28 mouse cellular contexts compared by ENCODE assay signal in genomic region chr9:15064176-15064575, GRCm38 (mm10). TPM values are rescaled to one million over a fixed set of nuclear protein-coding genes. Genes with fewer than 3 reads are reported as not detected.
DNase-seq lines count a peak whose midpoint lies in the region; ATAC-seq lines count a peak whose summit lies in the region.
"Had no signal": no experiment of that assay in that cellular context is flagged by ENCODE, and none has a peak within 500 bp of the region (broad histone marks: within the 10 kb centered on the region; RNA-seq: fewer than 3 reads in every experiment).

No protein-coding gene starts in this region.

- H3K36me3 ChIP-seq in liver, embryonic 16.5 days (ENCODE audit: control insufficient read depth, insufficient read depth), result no peaks in the 10 kb centered on the region
- H3K36me3 ChIP-seq in liver, embryonic 11.5 days (ENCODE audit: control insufficient read depth, insufficient read depth, low read length), result no peaks in the 10 kb centered on the region
- no peaks in the 10 kb centered on the region for H3K36me3 ChIP-seq in intestine, embryonic 14.5 days (ENCODE audit: control insufficient read depth, insufficient read depth, low read length)
- no peaks in the 10 kb centered on the region for H3K36me3 ChIP-seq in midbrain, embryonic 11.5 days (ENCODE audit: control insufficient read depth, insufficient read depth, low read length)
- H3K36me3 ChIP-seq: embryonic facial prominence, embryonic 15.5 days; limb, embryonic 15.5 days; lung, embryonic 15.5 days; midbrain, embryonic 15.5 days; neural tube, embryonic 13.5 days had no signal

- ATAC-seq in liver, embryonic 16.5 days (ENCODE audit: low read depth), result peak; percentile 30; the same call in 1 of the 2 replicates
- no peak for ATAC-seq in liver, embryonic 11.5 days (replicated peaks; ENCODE audit: low FRiP score)
- peak; percentile 41; the same call in 1 of the 2 replicates for ATAC-seq in intestine, embryonic 14.5 days (replicated peaks; ENCODE audit: low FRiP score, low TSS enrichment, low read depth)
- no peak for ATAC-seq in megakaryocyte progenitor cell, adult 5-6 weeks (replicated peaks; ENCODE audit: poor library complexity)
- no peak for ATAC-seq in midbrain, embryonic 11.5 days (ENCODE audit: low FRiP score)
- ATAC-seq: forebrain, embryonic 14.5 days; midbrain, embryonic 15.5 days had no signal

- no peaks in the 10 kb centered on the region for H3K4me1 ChIP-seq in liver, embryonic 16.5 days (ENCODE audit: control insufficient read depth, low read depth, low read length)
- peaks cover 3% of the 10 kb centered on the region; the same call in 1 of the 2 replicates for H3K4me1 ChIP-seq in liver, embryonic 11.5 days (replicated peaks; ENCODE audit: control insufficient read depth, insufficient read depth, low read length)
- no peaks in the 10 kb centered on the region for H3K4me1 ChIP-seq in intestine, embryonic 14.5 days (replicated peaks; ENCODE audit: control insufficient read depth, insufficient read depth, low read length)
- H3K4me1 ChIP-seq in midbrain, embryonic 11.5 days (ENCODE audit: control insufficient read depth, insufficient read depth, low read length), result no peaks in the 10 kb centered on the region
- H3K4me1 ChIP-seq: limb, embryonic 15.5 days; lung, embryonic 15.5 days; midbrain, embryonic 15.5 days; neural tube, embryonic 13.5 days had no signal

- no peak overlapping the region for H3K27ac ChIP-seq in liver, embryonic 16.5 days (ENCODE audit: low read length)
- H3K27ac ChIP-seq in liver, embryonic 11.5 days (ENCODE audit: low read depth, low read length), result no peak overlapping the region
- no peak overlapping the region for H3K27ac ChIP-seq in intestine, embryonic 14.5 days (ENCODE audit: low read depth)
- no peak overlapping the region for H3K27ac ChIP-seq in midbrain, embryonic 11.5 days (ENCODE audit: low read depth, low read length)
- H3K27ac ChIP-seq: embryonic facial prominence, embryonic 15.5 days; gastrocnemius, adult 2 months; limb, embryonic 15.5 days; lung, embryonic 15.5 days; midbrain, embryonic 15.5 days; neural tube, embryonic 13.5 days had no signal

- H3K4me2 ChIP-seq in liver, embryonic 16.5 days (ENCODE audit: low read depth, low read length), result no peak overlapping the region
- H3K4me2 ChIP-seq in liver, embryonic 11.5 days, result no peak overlapping the region
- no peak overlapping the region for H3K4me2 ChIP-seq in intestine, embryonic 14.5 days (ENCODE audit: low read length)
- H3K4me2 ChIP-seq in midbrain, embryonic 11.5 days, result no peak overlapping the region
- H3K4me2 ChIP-seq: embryonic facial prominence, embryonic 15.5 days; limb, embryonic 15.5 days; lung, embryonic 15.5 days; midbrain, embryonic 15.5 days; neural tube, embryonic 13.5 days had no signal

- no peak for DNase-seq in liver, embryonic 11.5 days (ENCODE audit: low spot score)
- no peak for DNase-seq in intestine, embryonic 14.5 days (ENCODE audit: low spot score)
- peak; percentile 62 for DNase-seq in naive thymus-derived CD4-positive, alpha-beta T cell, adult 2 months (ENCODE audit: low read depth)
- no peak for DNase-seq in heart, postnatal 4 days
- DNase-seq in midbrain, embryonic 11.5 days (ENCODE audit: low spot score, missing footprints), result no peak
- DNase-seq: adrenal gland, postnatal 14 days; cerebellum, adult 8-10 months; cerebellum, postnatal 36 days; embryo, embryonic 11 days; gastrocnemius, adult 2 months; kidney, adult 18-20 months; kidney, postnatal 4 days; left cerebral cortex, postnatal 4 days; lung, postnatal 36 days; right cerebral cortex, adult 18-20 months had no signal

- WGBS in liver, embryonic 16.5 days (ENCODE audit: insufficient replicate concordance), result 14% methylated on average over 1 of the region's 1 CpGs
- WGBS in liver, embryonic 11.5 days, result 22% methylated on average over 1 of the region's 1 CpGs
- 0% methylated on average over 1 of the region's 1 CpGs for WGBS in intestine, embryonic 14.5 days
- 26% methylated on average over 1 of the region's 1 CpGs for WGBS in midbrain, embryonic 11.5 days

- H3K4me3 ChIP-seq in liver, embryonic 16.5 days (ENCODE audit: low read depth, low read length), result no peak overlapping the region
- no peak overlapping the region for H3K4me3 ChIP-seq in liver, embryonic 11.5 days (ENCODE audit: low read depth, low read length)
- H3K4me3 ChIP-seq in intestine, embryonic 14.5 days (ENCODE audit: low read depth, low read length), result no peak overlapping the region
- H3K4me3 ChIP-seq in midbrain, embryonic 11.5 days (ENCODE audit: low read depth, low read length), result no peak overlapping the region
- H3K4me3 ChIP-seq: embryonic facial prominence, embryonic 15.5 days; gastrocnemius, adult 2 months; limb, embryonic 15.5 days; lung, embryonic 15.5 days; midbrain, embryonic 15.5 days; neural tube, embryonic 13.5 days had no signal

- no peaks in the 10 kb centered on the region for H3K27me3 ChIP-seq in liver, embryonic 16.5 days (ENCODE audit: control insufficient read depth, insufficient read depth, low read depth, low read length)
- H3K27me3 ChIP-seq in liver, embryonic 11.5 days (replicated peaks; ENCODE audit: control insufficient read depth, insufficient read depth, low read length), result no peaks in the 10 kb centered on the region
- H3K27me3 ChIP-seq in intestine, embryonic 14.5 days (replicated peaks; ENCODE audit: control insufficient read depth, insufficient read depth, low read length), result no peaks in the 10 kb centered on the region
- H3K27me3 ChIP-seq in midbrain, embryonic 11.5 days (ENCODE audit: control insufficient read depth, insufficient read depth, low read length), result no peaks in the 10 kb centered on the region
- H3K27me3 ChIP-seq: embryonic facial prominence, embryonic 15.5 days; limb, embryonic 15.5 days; lung, embryonic 15.5 days; midbrain, embryonic 15.5 days; neural tube, embryonic 13.5 days had no signal

- H3K9me3 ChIP-seq in liver, embryonic 16.5 days (replicated peaks; ENCODE audit: control insufficient read depth, low read length), result no peaks in the 10 kb centered on the region
- no peaks in the 10 kb centered on the region for H3K9me3 ChIP-seq in liver, embryonic 11.5 days (ENCODE audit: control insufficient read depth, low read length)
- no peaks in the 10 kb centered on the region for H3K9me3 ChIP-seq in intestine, embryonic 14.5 days (ENCODE audit: control insufficient read depth, low read length)
- H3K9me3 ChIP-seq in midbrain, embryonic 11.5 days (ENCODE audit: control insufficient read depth, low read length), result no peaks in the 10 kb centered on the region
- H3K9me3 ChIP-seq: embryonic facial prominence, embryonic 15.5 days; limb, embryonic 15.5 days; lung, embryonic 15.5 days; midbrain, embryonic 15.5 days; neural tube, embryonic 13.5 days had no signal

- no peak overlapping the region for H3K9ac ChIP-seq in liver, embryonic 16.5 days (ENCODE audit: low read depth, low read length)
- no peak overlapping the region for H3K9ac ChIP-seq in liver, embryonic 11.5 days (ENCODE audit: low read depth, low read length)
- H3K9ac ChIP-seq in intestine, embryonic 14.5 days (ENCODE audit: low read length), result no peak overlapping the region
- no peak overlapping the region for H3K9ac ChIP-seq in midbrain, embryonic 11.5 days (ENCODE audit: low read length)
- H3K9ac ChIP-seq: embryonic facial prominence, embryonic 15.5 days; limb, embryonic 15.5 days; lung, embryonic 15.5 days; midbrain, embryonic 15.5 days; neural tube, embryonic 13.5 days had no signal

RNA-seq across cellular contexts. Expression of gene Panx1, which starts 18.9 kb away (rescaled TPM):
- 2.9 and 3.3 TPM in 2 replicates for polyA plus RNA-seq in liver, embryonic 16.5 days (2015; fragmentation: Nextera tagmentation; extraction: Ambion mirVana)
- 24.0 and 24.8 TPM in 2 replicates for polyA plus RNA-seq in liver, embryonic 11.5 days (2014; fragmentation: Nextera tagmentation; extraction: Ambion mirVana)
- 54.5 and 60.3 TPM in 2 replicates for polyA plus RNA-seq in intestine, embryonic 14.5 days (2014; fragmentation: Nextera tagmentation; extraction: Ambion mirVana)
- total RNA-seq in megakaryocyte progenitor cell, adult 5-6 weeks (2015), result 12.9 and 19.2 TPM in 2 replicates
- 8.0 and 13.1 TPM in 2 replicates for total RNA-seq in megakaryocyte progenitor cell, adult 5-6 weeks (2017)
- total RNA-seq in heart, postnatal 4 days (2021), result 10 to 100 TPM; 14.7 to 15.0 TPM
- polyA plus RNA-seq in midbrain, embryonic 11.5 days (2014; fragmentation: Nextera tagmentation; extraction: Ambion mirVana), result 119 and 129 TPM in 2 replicates

RNA-seq across cellular contexts. Expression of gene Hephl1, which starts 47.7 kb away (rescaled TPM):
- polyA plus RNA-seq in liver, embryonic 16.5 days (2015; fragmentation: Nextera tagmentation; extraction: Ambion mirVana), result not detected in 2 replicates
- polyA plus RNA-seq in liver, embryonic 11.5 days (2014; fragmentation: Nextera tagmentation; extraction: Ambion mirVana), result not detected in 2 replicates
- polyA plus RNA-seq in intestine, embryonic 14.5 days (2014; fragmentation: Nextera tagmentation; extraction: Ambion mirVana), result not detected in 2 replicates
- not detected in 2 replicates for total RNA-seq in megakaryocyte progenitor cell, adult 5-6 weeks (2015)
- not detected in 2 replicates for total RNA-seq in megakaryocyte progenitor cell, adult 5-6 weeks (2017)
- total RNA-seq in heart, postnatal 4 days (2021), result under 1 TPM; 0.05 to 0.09 TPM
- polyA plus RNA-seq in midbrain, embryonic 11.5 days (2014; fragmentation: Nextera tagmentation; extraction: Ambion mirVana), result not detected in 2 replicates
- total RNA-seq: layer of hippocampus, postnatal 10 days; left cerebral cortex, adult 8-10 months; megakaryocyte-erythroid progenitor cell, adult 5-6 weeks had no signal
- polyA plus RNA-seq: forebrain, embryonic 14.5 days; hindbrain, embryonic 11.5 days; kidney, embryonic 16.5 days; lung, embryonic 15.5 days; midbrain, embryonic 15.5 days; neural tube, embryonic 13.5 days had no signal

Comparison
In these comparisons a context has a peak if more than half of its experiments do, and no peak if none do; other contexts are left out.
1. ATAC-seq: peak in liver, embryonic 16.5 days (single experiment) and intestine, embryonic 14.5 days (single experiment); none in liver, embryonic 11.5 days (single experiment), megakaryocyte progenitor cell, adult 5-6 weeks (single experiment) and midbrain, embryonic 11.5 days (single experiment).